Mouse (Mus musculus): Measurements from ENCODE around the gene Abca7.

Abca7 gene

DNA sequence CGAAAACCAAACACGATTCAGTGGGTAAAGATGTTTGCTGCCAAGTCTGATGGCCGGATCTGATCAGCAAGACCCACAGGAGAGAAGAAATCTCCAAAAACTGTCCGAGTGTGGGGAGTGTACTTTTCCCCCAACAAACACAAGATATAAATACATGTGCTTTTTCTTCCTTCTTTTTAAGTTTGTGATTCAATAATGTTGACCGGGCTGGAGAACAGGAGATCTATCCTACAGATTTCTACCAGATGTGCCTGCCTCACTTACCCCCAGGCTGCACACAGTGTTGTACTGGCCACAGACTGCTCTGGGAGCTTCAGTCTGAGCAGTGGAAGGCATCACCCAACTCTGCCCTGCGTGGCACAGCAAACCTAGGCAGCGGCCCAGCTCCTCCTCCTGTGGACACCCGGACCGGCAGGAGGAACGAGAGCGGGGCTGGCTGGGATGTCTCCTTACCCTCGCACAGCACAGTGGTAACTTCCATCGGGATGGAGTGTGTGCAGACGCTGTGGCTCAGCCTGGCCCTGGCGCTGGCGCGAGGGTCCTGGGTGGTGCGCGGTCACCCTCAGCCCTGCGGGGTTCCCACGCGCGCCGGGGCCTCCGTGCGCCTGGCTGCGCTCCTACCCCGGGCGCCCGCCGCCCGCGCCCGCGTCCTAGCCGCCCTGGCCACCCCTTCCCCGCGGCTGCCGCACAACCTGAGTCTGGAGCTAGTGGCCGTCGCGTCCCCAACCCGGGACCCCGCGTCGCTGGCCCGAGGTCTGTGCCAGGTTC lies 25.7 kb upstream of the Abca7 start, which contains the start of gene Grin3b:
Gene Grin3b (plus strand): TSS at position 301 of the 768 bp plus-strand sequence.
- in situ Hi-C loops (cut with MboI; ENCODE audit: unreplicated experiment in 2 of 2) = loop anchor here in 1 of 2 experiments (25.0 kb wide), 1 partner anchor 292 kb away; the partner anchor contains the start of genes Dazap1 and Gamt

GRCm38 (mm10) chr10:79971183-79971497 lies 25.2 kb upstream of the Abca7 start:
- in situ Hi-C loops (cut with MboI; ENCODE audit: unreplicated experiment in 2 of 2) = loop anchor here in 1 of 2 experiments (25.0 kb wide), 1 partner anchor 291 kb away; the partner anchor contains the start of genes Dazap1 and Gamt

GRCm38 (mm10) chr10:79972831-79973230 lies 23.5 kb upstream of the Abca7 start:
- in situ Hi-C loops (cut with MboI; ENCODE audit: unreplicated experiment in 2 of 2) = loop anchor here in 1 of 2 experiments (25.0 kb wide), 1 partner anchor 289 kb away; the partner anchor contains the start of genes Dazap1 and Gamt

GRCm38 (mm10) chr10:79974087-79974486 lies 22.2 kb upstream of the Abca7 start:
- in situ Hi-C loops (cut with MboI; ENCODE audit: unreplicated experiment in 2 of 2) = loop anchor here in 1 of 2 experiments (25.0 kb wide), 1 partner anchor 288 kb away; the partner anchor contains the start of genes Dazap1 and Gamt

DNA sequence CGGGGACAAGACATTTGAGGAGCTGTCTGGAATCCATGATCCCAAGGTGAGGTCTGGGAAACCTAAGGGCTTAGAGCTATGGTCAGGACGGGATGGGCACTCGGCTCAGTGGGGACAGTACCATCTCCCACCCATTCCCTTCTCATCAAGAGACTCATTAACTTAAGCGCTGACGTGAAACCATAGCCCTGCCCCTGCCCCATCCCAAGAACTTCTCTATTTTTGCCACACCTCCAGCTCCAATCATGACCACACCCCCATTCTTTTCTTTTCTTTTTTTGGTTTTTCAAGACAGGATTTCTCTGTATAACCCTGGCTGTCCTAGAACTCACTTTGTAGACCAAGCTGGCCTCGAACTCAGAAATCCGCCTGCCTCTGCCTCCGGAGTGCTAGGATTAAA lies 21.6 kb upstream of the Abca7 start:
- in situ Hi-C loops (cut with MboI; ENCODE audit: unreplicated experiment in 2 of 2) = loop anchor here in 1 of 2 experiments (25.0 kb wide), 1 partner anchor 288 kb away; the partner anchor contains the start of genes Dazap1 and Gamt

DNA sequence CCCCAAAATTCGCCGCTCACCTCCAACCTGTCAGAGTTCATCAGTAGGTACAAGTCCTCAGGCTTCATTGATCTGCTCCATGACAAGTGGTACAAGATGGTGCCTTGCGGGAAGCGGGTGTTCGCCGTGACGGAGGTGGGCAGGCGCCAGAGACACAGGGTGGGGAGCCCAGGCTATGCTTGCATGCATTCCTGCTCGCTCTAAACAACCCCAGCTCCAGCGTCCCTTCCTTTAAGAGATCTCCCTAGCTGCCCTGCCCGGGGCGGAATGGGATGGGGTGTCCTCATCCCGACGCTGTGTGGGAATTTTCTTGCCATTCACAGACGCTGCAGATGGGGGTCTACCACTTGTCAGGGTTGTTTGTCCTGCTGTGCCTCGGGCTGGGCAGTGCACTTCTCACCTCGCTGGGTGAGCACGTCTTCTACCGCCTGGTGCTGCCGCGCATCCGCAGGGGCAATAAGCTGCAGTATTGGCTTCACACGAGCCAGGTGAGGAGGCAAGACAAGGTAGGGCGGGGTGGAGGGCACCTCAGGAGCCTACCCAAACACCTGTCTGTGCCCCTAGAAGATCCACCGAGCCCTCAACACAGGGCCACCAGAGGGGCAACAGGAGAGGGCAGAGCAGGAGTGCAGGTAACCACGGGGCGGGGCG lies 20.1 kb upstream of the Abca7 start:
- in situ Hi-C loops (cut with MboI; ENCODE audit: unreplicated experiment in 2 of 2) = no loop called here

GRCm38 (mm10) chr10:79976722-79977107 lies 19.6 kb upstream of the Abca7 start:
- in situ Hi-C loops (cut with MboI; ENCODE audit: unreplicated experiment in 2 of 2) = no loop called here

GRCm38 (mm10) chr10:79977324-79977723 lies 19.0 kb upstream of the Abca7 start:
- in situ Hi-C loops (cut with MboI; ENCODE audit: unreplicated experiment in 2 of 2) = no loop called here

DNA sequence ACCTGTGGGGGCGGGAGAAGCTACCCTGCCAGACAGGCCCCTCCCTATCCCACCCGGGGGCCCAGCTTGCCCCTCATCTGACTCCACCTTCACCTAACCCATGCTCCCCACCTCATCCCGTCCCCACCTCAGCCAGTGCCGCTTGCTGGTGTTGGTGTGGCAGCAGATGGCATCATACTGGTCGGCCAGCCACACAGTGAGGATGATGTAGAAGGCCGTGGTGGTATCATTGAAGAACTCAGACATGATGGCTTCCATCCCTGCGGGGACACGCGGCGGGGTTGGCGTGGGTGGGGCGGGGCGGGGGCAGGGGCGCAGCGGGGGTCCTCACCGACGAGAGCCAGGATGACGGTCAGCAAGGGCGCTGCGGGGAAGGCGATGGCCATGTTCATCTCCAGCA lies 18.2 kb upstream of the Abca7 start:
- in situ Hi-C loops (cut with MboI; ENCODE audit: unreplicated experiment in 2 of 2) = no loop called here

- in situ Hi-C loops (cut with MboI; ENCODE audit: unreplicated experiment in 2 of 2) = loop anchor here in 1 of 2 experiments (10.0 kb wide), 1 partner anchor 135 kb away; the partner anchor contains the start of gene Stk11
Observed at GRCm38 (mm10) chr10:79979401-79980155, 16.7 kb upstream of the Abca7 start.

GRCm38 (mm10) chr10:79983205-79983604 lies 13.1 kb upstream of the Abca7 start:
- in situ Hi-C loops (cut with MboI; ENCODE audit: unreplicated experiment in 2 of 2) = loop anchor here in 1 of 2 experiments (10.0 kb wide), 1 partner anchor 132 kb away; the partner anchor contains the start of gene Stk11

DNA sequence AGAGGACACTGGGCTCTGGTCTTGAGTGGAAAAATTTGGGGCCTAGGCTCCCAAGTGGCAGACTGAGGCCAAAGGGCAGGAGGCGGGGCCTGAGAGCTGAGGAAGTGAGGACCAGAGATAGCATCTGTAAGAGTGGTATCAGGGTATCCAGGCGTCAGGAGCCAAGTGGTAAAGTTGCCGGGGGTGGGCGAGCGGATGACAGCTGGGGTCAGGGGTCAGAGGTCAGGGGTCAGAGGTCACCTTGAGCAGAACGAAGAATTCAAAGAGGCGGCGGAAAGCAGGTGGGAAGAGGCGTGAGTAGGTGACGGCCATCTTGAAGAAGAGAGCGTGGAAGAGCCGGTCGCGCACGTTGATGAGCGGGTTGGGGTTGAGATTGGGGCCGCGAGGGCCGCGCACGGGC lies 12.6 kb upstream of the Abca7 start:
- in situ Hi-C loops (cut with MboI; ENCODE audit: unreplicated experiment in 2 of 2) = loop anchor here in 1 of 2 experiments (10.0 kb wide), 1 partner anchor 131 kb away; the partner anchor contains the start of gene Stk11

GRCm38 (mm10) chr10:79984195-79984816 lies 12.0 kb upstream of the Abca7 start, which contains the start of gene Tmem259:
TSS of gene Tmem259 (minus strand) at chr10:79984330.
- in situ Hi-C loops (cut with MboI; ENCODE audit: unreplicated experiment in 2 of 2) = loop anchor here in 1 of 2 experiments (10.0 kb wide), 1 partner anchor 130 kb away; the partner anchor contains the start of gene Stk11

- in situ Hi-C loops (cut with MboI; ENCODE audit: unreplicated experiment in 2 of 2) = loop anchor here (5.0 to 10.0 kb wide), 4 partner anchors 47 to 130 kb away; partner anchors contain the start of gene Stk11 (in 1 of the 2)
Observed at GRCm38 (mm10) chr10:79984871-79985270, 11.4 kb upstream of the Abca7 start.

DNA sequence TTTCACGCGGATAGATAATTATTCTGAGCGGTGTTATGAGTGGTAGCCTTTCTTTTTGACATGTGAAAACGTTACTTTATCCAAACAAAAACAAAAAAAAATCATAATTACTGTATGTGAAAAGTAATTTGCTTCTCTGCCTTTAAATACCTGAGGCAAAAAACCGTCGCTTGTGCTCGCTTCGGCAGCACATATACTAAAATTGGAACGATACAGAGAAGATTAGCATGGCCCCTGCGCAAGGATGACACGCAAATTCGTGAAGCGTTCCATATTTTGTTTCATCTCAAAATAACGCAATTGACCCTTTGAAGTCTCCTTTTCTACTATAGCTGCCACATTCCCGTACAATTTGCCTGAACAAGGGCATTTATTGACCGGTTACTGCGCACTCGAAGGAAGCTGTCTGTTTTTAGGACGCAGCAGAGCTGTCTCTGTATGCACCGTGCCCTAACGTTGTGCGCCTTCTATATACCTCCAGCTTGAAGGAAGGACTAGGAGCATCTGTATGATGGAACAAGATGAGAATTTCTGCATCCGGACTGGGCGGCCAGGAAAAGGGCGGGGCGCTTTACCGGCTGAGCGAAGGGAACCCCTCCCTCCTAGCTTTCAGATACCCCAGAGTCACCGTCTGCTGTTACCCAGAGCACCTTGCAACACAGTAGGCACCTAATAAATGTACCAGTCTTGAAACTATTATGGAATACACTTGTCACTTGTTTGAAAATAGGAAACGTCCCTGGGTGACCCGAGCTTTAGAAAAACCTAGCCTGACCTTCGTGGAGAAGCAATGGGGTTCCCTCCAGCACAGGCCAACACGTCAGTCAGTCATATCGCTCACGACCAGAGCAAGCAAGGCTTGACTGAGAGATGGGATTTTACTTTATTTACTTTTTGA lies 10.7 kb upstream of the Abca7 start:
- in situ Hi-C loops (cut with MboI; ENCODE audit: unreplicated experiment in 2 of 2) = loop anchor here (5.0 to 10.0 kb wide), 4 partner anchors 47 to 129 kb away; partner anchors contain the start of gene Stk11 (in 1 of the 2)

DNA sequence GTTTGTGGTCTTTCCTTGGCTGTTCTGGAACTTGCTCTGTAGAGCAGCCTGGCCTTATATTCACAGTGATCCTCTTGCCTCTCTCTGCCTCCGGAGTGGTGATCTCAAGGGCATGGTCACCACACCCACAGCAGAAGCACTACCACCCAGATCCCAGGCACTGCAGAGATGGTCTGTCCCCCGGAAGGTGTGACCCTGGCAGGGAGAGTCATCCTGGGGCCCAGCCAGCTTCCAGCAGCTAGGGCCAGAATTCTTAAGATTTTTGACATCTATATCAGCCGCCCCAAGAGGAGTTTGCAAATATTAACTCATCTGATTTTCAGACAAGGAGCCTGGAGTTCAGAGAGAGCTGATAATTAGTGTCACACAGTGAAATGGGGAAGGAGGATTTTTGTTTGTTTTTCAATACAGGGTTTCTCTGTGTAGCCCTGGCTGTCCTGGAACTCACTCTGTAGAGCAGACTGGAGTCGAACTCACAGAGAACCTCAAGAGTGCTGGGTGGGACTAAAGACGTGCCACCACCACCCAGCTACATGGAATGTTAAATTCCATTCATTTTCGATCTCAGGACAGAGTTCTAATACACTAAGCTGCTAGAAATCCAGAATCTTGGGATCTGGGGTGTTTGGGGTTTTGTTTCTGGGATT lies 9.9 kb upstream of the Abca7 start:
- in situ Hi-C loops (cut with MboI; ENCODE audit: unreplicated experiment in 2 of 2) = loop anchor here (5.0 to 10.0 kb wide), 4 partner anchors 46 to 128 kb away; partner anchors contain the start of gene Stk11 (in 1 of the 2)

- in situ Hi-C loops (cut with MboI; ENCODE audit: unreplicated experiment in 2 of 2) = loop anchor here (5.0 to 10.0 kb wide), 4 partner anchors 45 to 128 kb away; partner anchors contain the start of gene Stk11 (in 1 of the 2)
Observed at GRCm38 (mm10) chr10:79986963-79987362, 9.3 kb upstream of the Abca7 start.

Measured in v-Abl transformed pro-B cells (cell line).